Mouse (Mus musculus): ENCODE measurements around the gene Rbfox2. TPM values are rescaled to one million over a fixed set of nuclear protein-coding genes. Genes with fewer than 3 reads are reported as not detected.

Rbfox2 gene
- polyA plus RNA-seq, 1 experiment = 193 TPM

GRCm38 (mm10) chr15:77097358-77097757, 209.4 kb downstream of the Rbfox2 start:
- TF ChIP-seq POLR2A (IDR thresholded peaks at IDR 0.05; ENCODE audit: extremely low read depth, insufficient read depth, low read length) (no peak), CTCF (IDR thresholded peaks at IDR 0.05; ENCODE audit: extremely low read depth, insufficient read depth, low read length) (no peak)
- H3K4me3 ChIP-seq (ENCODE audit: insufficient read depth, low read length) = no peak overlapping the region
- peaks cover 2% of the 10 kb centered on the region for H3K4me1 ChIP-seq (ENCODE audit: control insufficient read depth, insufficient read depth, low read length)
- H3K27ac ChIP-seq (ENCODE audit: insufficient read depth, low read length) = no peak overlapping the region

GRCm38 (mm10) chr15:77095216-77095615, 211.6 kb downstream of the Rbfox2 start:
- Histone ChIP-seq H3K4me1 (ENCODE audit: control insufficient read depth, insufficient read depth, low read length) (peaks cover 13% of the 10 kb centered on the region), H3K27ac (ENCODE audit: insufficient read depth, low read length) (no peak overlapping the region), H3K4me3 (ENCODE audit: insufficient read depth, low read length) (no peak overlapping the region)
- no peak for TF ChIP-seq POLR2A (IDR thresholded peaks at IDR 0.05; ENCODE audit: extremely low read depth, insufficient read depth, low read length)
- no peak for TF ChIP-seq CTCF (IDR thresholded peaks at IDR 0.05; ENCODE audit: extremely low read depth, insufficient read depth, low read length)

DNA sequence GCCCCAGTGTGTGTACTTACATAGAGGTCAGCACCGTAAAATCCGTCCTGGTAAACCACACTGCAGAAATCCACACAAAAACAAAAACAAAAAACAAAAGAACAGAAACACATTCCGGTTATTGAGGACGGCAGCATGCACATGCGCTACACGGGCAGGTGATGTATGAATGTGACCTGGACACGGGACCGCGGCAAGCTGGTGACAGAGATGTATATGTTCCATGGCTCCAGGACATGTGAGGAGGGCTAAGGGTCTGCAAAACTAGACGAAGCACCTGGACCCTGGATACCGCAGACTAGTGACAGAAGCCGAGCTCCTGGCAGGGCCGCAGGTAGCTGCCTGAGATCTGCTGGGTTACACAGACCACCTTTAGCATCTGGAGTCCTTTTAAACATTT, 212.4 kb downstream of the Rbfox2 start:
- peaks cover 14% of the 10 kb centered on the region for H3K4me1 ChIP-seq (ENCODE audit: control insufficient read depth, insufficient read depth, low read length)

DNA sequence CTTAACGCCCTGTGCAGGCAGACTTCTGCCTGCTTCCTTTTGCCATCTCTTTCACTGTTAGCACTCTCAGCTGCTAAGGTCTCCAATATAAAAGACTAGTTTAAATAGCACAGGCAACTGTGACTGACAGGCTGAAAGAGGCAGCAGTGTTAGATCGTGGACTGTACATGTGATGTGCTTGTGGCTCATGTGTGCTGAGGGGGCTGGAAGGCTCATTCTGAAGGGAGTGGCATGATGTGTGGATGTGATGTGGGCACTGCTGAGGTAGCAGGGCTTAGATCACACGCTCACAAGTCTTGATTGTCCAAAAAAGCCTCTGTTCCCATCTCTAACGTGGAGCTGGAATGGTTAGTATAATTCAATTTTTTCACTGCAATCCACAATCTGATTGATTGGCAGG, 215.4 kb downstream of the Rbfox2 start:
- TF ChIP-seq POLR2A (IDR thresholded peaks at IDR 0.05; ENCODE audit: extremely low read depth, insufficient read depth, low read length) = no peak
- no peak for TF ChIP-seq CTCF (IDR thresholded peaks at IDR 0.05; ENCODE audit: extremely low read depth, insufficient read depth, low read length)
- Histone ChIP-seq H3K4me3 (ENCODE audit: insufficient read depth, low read length) (no peak overlapping the region), H3K4me1 (ENCODE audit: control insufficient read depth, insufficient read depth, low read length) (peaks cover 14% of the 10 kb centered on the region), H3K27ac (ENCODE audit: insufficient read depth, low read length) (0 out of 2 replicates have a peak overlapping the region, but pooled peaks have one; percentile 9)

More for the DNA sequence above, 212.4 kb downstream of the Rbfox2 start:
- Histone ChIP-seq H3K4me3 (ENCODE audit: insufficient read depth, low read length) (no peak overlapping the region), H3K27ac (ENCODE audit: insufficient read depth, low read length) (no peak overlapping the region)
- TF ChIP-seq CTCF (IDR thresholded peaks at IDR 0.05; ENCODE audit: extremely low read depth, insufficient read depth, low read length) = no peak
- TF ChIP-seq POLR2A (IDR thresholded peaks at IDR 0.05; ENCODE audit: extremely low read depth, insufficient read depth, low read length) = no peak

GRCm38 (mm10) chr15:77090531-77090930, 216.3 kb downstream of the Rbfox2 start:
- H3K4me1 ChIP-seq (ENCODE audit: control insufficient read depth, insufficient read depth, low read length) = peaks cover 17% of the 10 kb centered on the region
- TF ChIP-seq POLR2A (IDR thresholded peaks at IDR 0.05; ENCODE audit: extremely low read depth, insufficient read depth, low read length) (no peak), CTCF (IDR thresholded peaks at IDR 0.05; ENCODE audit: extremely low read depth, insufficient read depth, low read length) (no peak)
- no peak overlapping the region for H3K4me3 ChIP-seq (ENCODE audit: insufficient read depth, low read length)
- no peak overlapping the region for H3K27ac ChIP-seq (ENCODE audit: insufficient read depth, low read length)

- Histone ChIP-seq H3K4me3 (ENCODE audit: insufficient read depth, low read length) (no peak overlapping the region), H3K4me1 (ENCODE audit: control insufficient read depth, insufficient read depth, low read length) (peaks cover 18% of the 10 kb centered on the region), H3K27ac (ENCODE audit: insufficient read depth, low read length) (no peak overlapping the region)
- TF ChIP-seq POLR2A (IDR thresholded peaks at IDR 0.05; ENCODE audit: extremely low read depth, insufficient read depth, low read length) = no peak
- no peak for TF ChIP-seq CTCF (IDR thresholded peaks at IDR 0.05; ENCODE audit: extremely low read depth, insufficient read depth, low read length)
Measured at GRCm38 (mm10) chr15:77089249-77089648, 217.6 kb downstream of the Rbfox2 start.

DNA sequence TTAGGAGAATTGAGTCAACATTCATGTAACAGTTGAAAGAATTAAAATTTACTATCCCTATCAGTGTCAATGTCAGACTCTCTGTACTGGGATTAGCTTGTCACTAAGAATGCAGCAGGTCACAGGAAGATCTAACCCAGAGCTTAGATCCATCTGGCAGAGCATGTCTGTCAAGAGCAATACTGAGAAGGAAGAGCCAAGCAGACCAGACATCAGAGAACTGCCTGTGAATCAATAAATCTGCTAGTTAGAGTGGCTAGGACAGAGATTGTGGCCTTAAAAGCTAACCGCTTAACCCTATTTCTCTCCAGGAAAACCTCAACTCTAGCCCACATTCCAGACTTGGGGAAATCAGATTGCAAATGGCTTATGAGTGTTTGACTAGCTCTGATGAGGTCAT, 220.3 kb downstream of the Rbfox2 start:
- Histone ChIP-seq H3K27ac (ENCODE audit: insufficient read depth, low read length) (no peak overlapping the region), H3K4me3 (ENCODE audit: insufficient read depth, low read length) (no peak overlapping the region), H3K4me1 (ENCODE audit: control insufficient read depth, insufficient read depth, low read length) (peaks cover 15% of the 10 kb centered on the region)
- TF ChIP-seq CTCF (IDR thresholded peaks at IDR 0.05; ENCODE audit: extremely low read depth, insufficient read depth, low read length) = no peak
- TF ChIP-seq POLR2A (IDR thresholded peaks at IDR 0.05; ENCODE audit: extremely low read depth, insufficient read depth, low read length) = no peak

DNA sequence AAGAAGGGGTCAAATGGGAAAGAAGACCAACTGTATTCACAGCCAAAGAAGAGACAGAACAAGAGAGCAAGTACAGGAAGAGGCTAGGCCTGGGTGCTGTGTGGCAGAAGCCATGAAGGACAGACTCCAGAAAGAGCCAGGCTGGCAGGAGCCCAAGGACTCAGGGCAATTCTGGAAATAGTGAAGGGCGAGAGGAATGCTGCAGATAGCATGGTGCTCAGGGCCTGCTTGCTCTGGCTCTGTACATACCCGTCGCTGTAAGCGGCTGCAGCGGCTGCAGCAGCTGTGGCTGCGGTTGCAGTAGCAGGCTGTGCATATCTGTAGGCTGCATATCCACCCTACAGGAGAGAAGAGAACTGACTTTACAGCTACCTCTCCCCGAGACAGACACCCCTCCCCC, 221.0 kb downstream of the Rbfox2 start:
- TF ChIP-seq POLR2A (IDR thresholded peaks at IDR 0.05; ENCODE audit: extremely low read depth, insufficient read depth, low read length) (no peak), CTCF (IDR thresholded peaks at IDR 0.05; ENCODE audit: extremely low read depth, insufficient read depth, low read length) (no peak)
- Histone ChIP-seq H3K27ac (ENCODE audit: insufficient read depth, low read length) (0 out of 2 replicates have a peak overlapping the region, but pooled peaks have one; percentile 43), H3K4me1 (ENCODE audit: control insufficient read depth, insufficient read depth, low read length) (peaks cover 13% of the 10 kb centered on the region), H3K4me3 (ENCODE audit: insufficient read depth, low read length) (no peak overlapping the region)

GRCm38 (mm10) chr15:77081454-77081853, 225.3 kb downstream of the Rbfox2 start:
- H3K4me3 ChIP-seq (ENCODE audit: insufficient read depth, low read length) = no peak overlapping the region
- H3K27ac ChIP-seq (ENCODE audit: insufficient read depth, low read length) = no peak overlapping the region
- peaks cover 10% of the 10 kb centered on the region for H3K4me1 ChIP-seq (ENCODE audit: control insufficient read depth, insufficient read depth, low read length)
- TF ChIP-seq CTCF (IDR thresholded peaks at IDR 0.05; ENCODE audit: extremely low read depth, insufficient read depth, low read length) = no peak
- no peak for TF ChIP-seq POLR2A (IDR thresholded peaks at IDR 0.05; ENCODE audit: extremely low read depth, insufficient read depth, low read length)

- 0 out of 2 replicates have a peak overlapping the region, but pooled peaks have one; percentile 8 for H3K27ac ChIP-seq (ENCODE audit: insufficient read depth, low read length)
- peaks cover 7% of the 10 kb centered on the region for H3K4me1 ChIP-seq (ENCODE audit: control insufficient read depth, insufficient read depth, low read length)
- TF ChIP-seq CTCF (IDR thresholded peaks at IDR 0.05; ENCODE audit: extremely low read depth, insufficient read depth, low read length) (no peak), POLR2A (IDR thresholded peaks at IDR 0.05; ENCODE audit: extremely low read depth, insufficient read depth, low read length) (no peak)
- no peak overlapping the region for H3K4me3 ChIP-seq (ENCODE audit: insufficient read depth, low read length)
Measured at GRCm38 (mm10) chr15:77080684-77081254, 226.0 kb downstream of the Rbfox2 start.

Measured in cortical plate, adult 2 months (tissue).